Mouse (Mus musculus) Patski (cell line): ENCODE measurements around the gene P2ry6. TPM values are rescaled to one million over a fixed set of nuclear protein-coding genes. Genes with fewer than 3 reads are reported as not detected.

Experiments
- ATAC-seq: fragments of 100-300 bp; one replicate; pipeline ENCODE4 v1.8.0; 2021
- CTCF ChIA-PET: fragments of 350-600 bp; sonication (Branson Sonifier 250); formaldehyde crosslinking; loops from one replicate; lab custom pipeline; 2022; ENCODE audit warnings: inconsistent platforms; lab: Charles Lee
- POLR2A ChIA-PET: fragments of 350-600 bp; sonication (Branson Sonifier 250); formaldehyde crosslinking; loops from one replicate; lab custom pipeline; 2022; ENCODE audit warnings: antibody characterized with exemption, inconsistent platforms; lab: Charles Lee
- DNase-seq: peaks from one replicate; pipeline ENCODE4 v3.0.0-alpha.2; 2011; ENCODE audit warnings: low read depth, low spot score
- H3K27me3 ChIP-seq: fragments of 371-371 bp; one replicate; pipeline ENCODE4 v1.5.1; 2021
- CTCF ChIP-seq: fragments of 100-300 bp; IDR thresholded peaks from one replicate; pipeline ENCODE4 v1.5.1; 2021
- in situ Hi-C: fragments of 300-500 bp; cut with MboI; formaldehyde crosslinking; loops from 3 replicates; pipeline ENCODE4 v1.11.1; 2018; ENCODE audit warnings: low pct_unique_long_range_greater_than_20kb, mixed read lengths
- polyA plus RNA-seq: library from polyadenylated mRNA; unstranded; gene quantifications from one replicate; pipeline ENCODE4 v1.2.3, GENCODE M21; 2021

Gene P2ry6
- 0.22 TPM for polyA plus RNA-seq

DNA sequence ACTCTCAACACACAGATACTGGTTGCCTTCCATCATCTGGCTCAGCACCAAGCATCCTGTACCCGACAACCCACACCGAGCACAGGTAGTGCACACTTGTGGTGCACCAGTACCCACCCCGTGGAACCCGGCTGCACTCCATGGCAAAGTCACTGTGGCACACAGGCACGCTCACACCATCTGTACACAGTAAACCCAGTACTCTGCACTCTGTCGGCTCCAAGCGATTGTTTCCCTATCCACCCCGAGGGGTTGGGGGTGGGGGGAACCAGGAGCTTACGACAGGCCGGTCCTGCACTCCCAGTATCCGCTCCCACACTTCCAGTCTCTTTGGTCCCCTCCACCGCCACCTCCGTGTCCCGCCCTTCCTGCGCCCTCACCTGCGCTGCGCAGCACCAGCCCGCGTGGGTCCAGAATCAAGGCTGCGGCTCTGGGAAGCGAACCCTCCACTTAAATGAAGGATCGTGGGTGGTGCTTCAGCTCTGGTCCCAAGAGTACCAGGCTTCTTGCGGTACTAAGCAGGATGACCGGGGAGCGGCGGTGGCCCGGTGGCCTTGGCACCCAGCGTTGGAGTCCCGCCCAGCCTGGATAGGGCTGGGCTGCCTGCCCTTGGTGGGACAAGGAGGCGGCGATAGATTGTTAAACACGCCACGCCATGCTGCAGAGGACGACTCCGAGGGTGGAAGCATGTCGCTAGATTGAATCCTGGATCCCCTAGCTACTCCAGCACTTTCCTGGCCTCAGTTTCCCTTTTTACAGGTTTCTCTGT lies at the start of gene P2ry6:
Gene P2ry6 (minus strand): TSS at position 515 of the 769 bp plus-strand sequence.
- no peak for TF ChIP-seq CTCF
- DNase-seq = no peak
- in situ Hi-C loops = no loop called here
- ChIA-PET CTCF (no interaction called here), POLR2A (no interaction called here)
- ATAC-seq = no peak
- H3K27me3 ChIP-seq = no peaks in the 10 kb centered on the region

DNA sequence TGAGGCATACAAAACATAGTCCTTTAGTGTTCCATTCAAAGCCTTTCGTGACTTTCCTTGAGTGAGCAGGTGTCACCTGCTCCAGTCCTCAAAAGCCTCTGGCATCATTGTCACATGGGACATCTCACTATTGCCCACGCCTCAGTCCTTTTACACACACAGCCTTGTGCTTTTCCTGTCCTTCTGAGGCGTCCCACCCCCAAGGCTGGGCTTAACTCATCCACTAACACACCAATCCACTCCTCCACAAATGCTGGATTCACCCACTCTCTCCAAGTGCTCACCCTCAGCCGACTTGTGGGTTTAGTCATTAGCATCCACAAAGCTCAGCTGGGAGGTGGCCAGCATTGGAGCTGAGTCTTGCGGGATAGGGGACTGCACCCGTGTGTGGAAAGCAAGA lies 43.0 kb upstream of the P2ry6 start:
- H3K27me3 ChIP-seq = no peaks in the 10 kb centered on the region
- in situ Hi-C loops = no loop called here
- no peak for DNase-seq
- POLR2A ChIA-PET = no interaction called here
- TF ChIP-seq CTCF = no peak
- ATAC-seq = no peak
- CTCF ChIA-PET = no interaction called here

DNA sequence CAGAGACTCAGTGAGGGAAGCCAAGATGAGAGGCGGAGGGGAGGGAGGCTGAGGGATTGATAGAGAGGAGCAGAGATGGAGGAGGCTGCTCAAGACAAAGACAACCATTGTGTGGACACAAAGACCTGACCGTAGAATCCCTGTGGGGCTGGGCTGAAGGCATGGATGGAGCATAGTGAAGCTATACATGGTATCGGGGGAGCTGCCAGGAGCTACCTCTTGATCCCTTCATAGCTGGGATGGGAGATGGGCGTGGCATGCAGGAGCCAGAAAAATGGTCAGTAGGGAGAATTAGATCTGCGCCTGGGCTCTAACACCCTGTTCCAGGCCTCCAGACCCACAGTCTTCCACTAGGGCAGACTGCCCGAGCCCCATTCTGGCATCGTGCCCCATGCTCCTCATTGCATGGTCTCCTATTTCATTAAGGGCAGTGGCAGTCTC lies 42.6 kb upstream of the P2ry6 start:
- POLR2A ChIA-PET = no interaction called here
- in situ Hi-C loops = no loop called here
- DNase-seq = no peak

DNA sequence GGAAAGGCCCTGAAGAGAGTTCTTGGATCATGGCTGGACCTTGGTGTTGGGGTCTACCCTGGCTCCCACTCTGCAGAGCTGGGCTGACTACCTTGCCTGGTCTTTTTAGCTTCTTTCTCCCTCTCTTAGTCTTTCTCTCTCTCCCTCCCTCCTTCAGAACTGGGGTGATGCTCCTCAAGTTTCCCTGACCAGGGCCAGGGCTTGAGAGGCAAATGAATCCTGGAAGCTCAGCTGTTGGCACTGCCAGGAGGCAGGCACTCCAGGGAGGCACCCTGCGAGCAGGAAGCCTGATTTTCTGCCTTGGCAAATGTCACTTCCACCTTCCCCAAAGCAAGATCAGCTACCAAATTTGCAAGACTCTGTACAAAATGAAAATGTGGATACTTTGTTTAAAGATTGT lies 40.5 kb upstream of the P2ry6 start:
- no peak for TF ChIP-seq CTCF

More for the DNA sequence above, 42.6 kb upstream of the P2ry6 start:
- CTCF ChIA-PET = no interaction called here
- ATAC-seq = no peak
- no peak for TF ChIP-seq CTCF
- no peaks in the 10 kb centered on the region for H3K27me3 ChIP-seq

DNA sequence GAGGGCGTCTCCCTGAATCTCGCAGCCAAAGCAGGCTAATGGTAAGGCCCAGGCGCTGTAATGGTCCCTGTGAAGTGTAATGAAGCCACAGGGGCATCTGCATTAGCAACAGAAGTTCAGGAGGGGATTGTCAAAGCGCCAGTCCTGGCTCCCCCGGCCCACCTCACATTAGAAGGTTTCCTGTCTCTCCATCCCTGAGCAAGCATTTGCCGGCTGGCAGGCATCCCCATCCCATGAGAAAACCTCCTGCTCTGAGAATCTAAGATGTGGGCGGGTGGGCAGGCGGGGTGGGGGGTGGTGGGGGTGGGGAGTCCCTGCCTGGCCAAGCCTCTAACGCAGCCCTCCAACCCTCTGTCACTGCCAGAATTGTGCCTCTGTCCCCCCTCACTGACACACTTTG lies 39.6 kb upstream of the P2ry6 start:
- no peak for TF ChIP-seq CTCF
- in situ Hi-C loops = no loop called here
- no peaks in the 10 kb centered on the region for H3K27me3 ChIP-seq
- ChIA-PET POLR2A (no interaction called here), CTCF (no interaction called here)
- ATAC-seq = no peak
- no peak for DNase-seq

More for the DNA sequence above, 40.5 kb upstream of the P2ry6 start:
- no peaks in the 10 kb centered on the region for H3K27me3 ChIP-seq
- POLR2A ChIA-PET = no interaction called here
- DNase-seq (no peak), ATAC-seq (no peak)
- in situ Hi-C loops = no loop called here
- CTCF ChIA-PET = interaction anchor here (1.7 kb wide), 1 partner anchor 22 kb away, joined by 3 read pairs; no protein-coding TSS in a partner anchor

DNA sequence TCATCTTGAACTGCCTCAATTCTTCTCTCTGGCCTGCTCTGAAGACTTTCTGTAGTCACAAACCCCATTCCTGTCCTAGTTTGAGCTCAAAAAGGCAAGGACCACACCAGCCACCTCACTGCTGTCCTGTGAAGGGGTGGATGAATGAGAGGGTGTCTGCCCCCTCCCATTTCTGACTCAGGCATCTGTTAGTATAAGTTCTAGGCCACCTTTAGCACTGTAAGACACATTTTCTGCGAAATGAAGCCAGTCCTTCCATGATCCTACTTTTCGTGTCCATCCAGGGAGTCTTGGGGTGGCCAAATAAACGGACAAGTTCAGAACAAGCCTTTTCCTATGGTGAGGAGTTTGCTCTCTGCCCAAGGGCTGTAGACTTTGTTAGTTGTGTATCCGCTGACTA lies 38.1 kb upstream of the P2ry6 start, which contains the start of gene P2ry2:
Gene P2ry2 (minus strand): TSS at position 326 of the 400 bp plus-strand sequence.
- H3K27me3 ChIP-seq = no peaks in the 10 kb centered on the region
- in situ Hi-C loops = no loop called here
- ChIA-PET CTCF (no interaction called here), POLR2A (interaction anchor here (0.7 to 1.0 kb wide), 2 partner anchors 17 to 24 kb away, joined by 3 read pairs; no protein-coding TSS in a partner anchor)
- no peak for DNase-seq
- ATAC-seq = no peak
- TF ChIP-seq CTCF = no peak

DNA sequence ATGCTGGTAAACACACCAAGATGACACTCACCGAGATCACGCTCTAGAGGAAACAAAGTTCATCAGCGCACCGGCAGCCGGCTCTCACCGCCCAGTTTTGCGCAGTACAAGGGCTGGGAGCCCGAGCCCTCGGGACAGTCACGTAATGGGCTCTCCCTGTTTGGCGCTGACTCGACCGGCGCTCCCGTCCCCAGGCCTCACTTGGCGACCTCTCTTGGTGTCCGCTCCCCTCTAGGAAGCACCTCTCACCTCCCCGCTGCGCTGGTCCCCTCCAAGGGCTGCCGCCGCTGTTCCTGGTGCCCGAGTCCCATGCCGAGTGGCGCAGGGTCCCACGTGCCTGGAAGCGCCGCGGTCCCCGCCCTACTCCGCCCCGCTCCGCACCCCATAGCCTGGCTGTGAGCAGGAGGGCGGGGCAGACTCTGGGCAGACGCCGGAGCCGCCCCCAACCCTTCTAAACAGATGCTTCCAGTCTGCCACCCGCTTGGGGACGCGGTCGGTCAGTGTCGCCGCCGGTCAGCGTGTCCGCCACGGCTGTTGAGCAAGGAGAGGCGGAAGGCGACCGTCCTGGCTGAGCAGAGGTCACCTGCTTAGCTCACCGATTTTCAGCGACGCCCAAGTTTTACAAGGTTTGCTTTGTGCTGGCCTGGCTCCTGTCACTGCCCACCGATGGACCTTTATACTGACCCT lies 37.4 kb upstream of the P2ry6 start:
- CTCF ChIA-PET = no interaction called here
- no peaks in the 10 kb centered on the region for H3K27me3 ChIP-seq

DNA sequence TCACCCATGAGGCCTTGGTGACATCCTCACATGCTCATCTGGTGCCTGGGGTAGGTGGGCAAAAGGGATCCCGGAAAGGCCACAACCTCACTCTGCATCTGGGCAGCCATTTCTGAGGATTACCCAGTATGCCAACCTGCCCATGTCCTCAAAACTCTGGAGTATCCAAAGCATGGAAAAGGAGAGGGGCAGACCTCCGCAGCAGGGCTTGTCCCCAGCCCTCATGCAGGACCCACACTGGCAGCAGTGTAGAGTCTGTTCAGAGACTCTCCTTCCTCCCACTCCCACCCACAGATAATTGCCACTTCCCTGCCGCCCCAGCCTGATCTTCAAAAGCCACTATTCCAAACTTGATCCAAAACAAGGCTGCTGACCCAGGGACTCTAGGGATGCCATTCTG lies 36.3 kb upstream of the P2ry6 start:
- ChIA-PET CTCF (no interaction called here), POLR2A (interaction anchor here (1.1 kb wide), 1 partner anchor 11 kb away, joined by 3 read pairs; no protein-coding TSS in a partner anchor)

More for the DNA sequence above, 37.4 kb upstream of the P2ry6 start:
- in situ Hi-C loops = no loop called here
- no peak for TF ChIP-seq CTCF
- ATAC-seq (peak; percentile 28), DNase-seq (no peak)
- POLR2A ChIA-PET = interaction anchor here (1.0 to 1.1 kb wide), 2 partner anchors 10 to 17 kb away, joined by 3 read pairs; no protein-coding TSS in a partner anchor

DNA sequence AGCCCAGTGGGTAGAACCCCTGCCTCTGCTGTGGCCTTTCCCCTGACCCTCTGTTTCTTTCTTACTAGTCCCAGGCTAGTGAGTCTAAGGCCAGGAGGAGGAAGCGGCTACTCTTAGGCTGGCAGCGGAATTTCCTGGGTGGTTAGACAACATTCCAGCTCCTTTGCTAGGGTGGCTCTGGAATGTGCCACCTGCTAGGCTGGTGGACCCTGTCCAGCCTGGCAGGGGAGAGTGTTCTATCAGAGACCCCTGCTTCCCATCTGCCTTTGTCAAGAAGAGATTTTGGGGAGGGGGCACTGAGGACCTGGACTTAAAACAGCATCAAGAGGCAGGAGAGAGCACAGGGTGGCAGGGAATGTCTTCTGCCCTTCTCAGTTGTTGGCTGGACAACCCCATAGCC lies 31.8 kb upstream of the P2ry6 start:
- no peak for TF ChIP-seq CTCF
- DNase-seq = no peak

More for the DNA sequence above, 36.3 kb upstream of the P2ry6 start:
- ATAC-seq (no peak), DNase-seq (no peak)
- in situ Hi-C loops = no loop called here
- no peak for TF ChIP-seq CTCF
- H3K27me3 ChIP-seq = no peaks in the 10 kb centered on the region

DNA sequence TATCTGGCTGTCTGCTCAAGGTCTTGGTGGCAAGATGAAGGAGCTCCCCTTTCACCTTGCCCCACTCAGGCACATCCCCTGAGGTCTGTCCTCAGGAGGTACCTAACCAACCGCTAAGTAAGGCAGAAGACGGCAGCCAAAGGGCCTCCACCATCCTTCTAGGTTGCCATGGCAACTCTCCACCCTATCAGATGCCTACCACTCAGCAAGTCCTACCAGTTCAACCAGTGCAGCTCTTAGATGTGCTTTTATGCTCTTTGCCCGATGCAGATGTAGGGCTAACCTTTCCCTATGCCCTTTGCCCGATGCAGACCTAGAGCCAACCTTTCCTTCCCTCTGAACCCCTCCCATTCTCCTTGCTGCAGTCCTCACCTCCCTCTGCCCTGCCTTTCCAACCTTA lies 30.7 kb upstream of the P2ry6 start:
- CTCF ChIA-PET = interaction anchor here (0.9 to 2.0 kb wide), 5 partner anchors 10 to 306 kb away, joined by 3 to 10 read pairs (median 4); no protein-coding TSS in a partner anchor
- no peak for ATAC-seq
- in situ Hi-C loops = no loop called here
- H3K27me3 ChIP-seq = no peaks in the 10 kb centered on the region
- no peak for TF ChIP-seq CTCF
- POLR2A ChIA-PET = interaction anchor here (1.8 kb wide), 1 partner anchor 12 kb away, joined by 5 read pairs; no protein-coding TSS in a partner anchor
- no peak for DNase-seq

More for the DNA sequence above, 31.8 kb upstream of the P2ry6 start:
- in situ Hi-C loops = no loop called here
- CTCF ChIA-PET = interaction anchor here (1.2 to 2.0 kb wide), 3 partner anchors 11 to 46 kb away, joined by 4 to 10 read pairs (median 5); no protein-coding TSS in a partner anchor
- ATAC-seq = peak; percentile 52
- POLR2A ChIA-PET = interaction anchor here (1.8 kb wide), 1 partner anchor 13 kb away, joined by 5 read pairs; no protein-coding TSS in a partner anchor
- no peaks in the 10 kb centered on the region for H3K27me3 ChIP-seq
